Mouse (Mus musculus) lung, postnatal 25 days (tissue): ENCODE data around the gene Tfg.
A peak's percentile ranks its signal among the peaks of the same experiment; 100 is the strongest.

Experiments used
- DNase-seq: peaks from one replicate; pipeline ENCODE4 v3.0.0; 2022; ENCODE audit warnings: low spot score

Gene Tfg

GRCm38 (mm10) chr16:56717224-56718200 is at the start of gene Tfg:
Tfg (minus strand) TSS chr16:56717450.
- peak; percentile 98 for DNase-seq

GRCm38 (mm10) chr16:56729060-56729459 is 11.8 kb upstream of the Tfg start:
- no peak for DNase-seq

DNA sequence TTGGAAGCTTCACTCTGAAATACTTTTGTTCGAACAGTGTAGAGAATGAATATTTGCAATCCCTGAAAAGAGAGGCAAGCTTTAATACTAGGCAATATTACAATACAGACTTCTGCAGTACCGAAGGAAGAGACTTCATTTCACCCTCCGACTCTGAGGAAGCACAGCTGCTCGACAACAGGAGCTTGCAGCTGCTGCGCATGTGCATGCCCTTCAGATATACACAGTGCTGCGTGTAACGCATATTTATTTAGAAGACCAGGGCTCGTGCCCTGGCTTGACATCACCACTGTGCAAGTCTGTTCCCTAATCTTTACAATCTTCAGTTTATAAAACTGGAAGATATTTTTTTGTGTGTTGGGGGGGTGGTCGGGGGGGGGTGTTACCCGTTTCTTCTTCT is 7.7 kb upstream of the Tfg start:
- DNase-seq = no peak

DNA sequence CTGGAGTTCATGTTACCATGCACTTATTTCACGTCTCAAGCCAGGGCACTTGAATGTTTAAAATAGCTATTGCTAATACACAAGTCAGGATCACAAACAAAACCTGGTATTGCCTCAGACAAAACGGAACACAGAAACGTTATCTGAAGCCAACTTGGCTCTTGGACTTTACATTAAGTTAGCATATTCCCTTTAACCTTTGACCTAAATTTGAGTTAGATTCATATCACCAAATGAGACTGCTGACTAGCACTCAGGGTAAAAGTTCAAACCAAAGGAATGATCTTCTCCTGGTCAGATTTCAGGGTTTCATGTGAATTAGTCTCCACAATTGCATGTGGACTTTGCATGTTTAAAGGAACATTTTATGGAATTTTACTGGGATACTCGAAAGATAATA is 5.1 kb upstream of the Tfg start:
- no peak for DNase-seq

GRCm38 (mm10) chr16:56719031-56719430 is 1.8 kb upstream of the Tfg start:
- DNase-seq = no peak

GRCm38 (mm10) chr16:56716557-56717179 is 582 bp downstream of the Tfg start:
- DNase-seq = peak; percentile 4

- DNase-seq = no peak
Measured at GRCm38 (mm10) chr16:56715608-56716007, 1.6 kb downstream of the Tfg start.

DNA sequence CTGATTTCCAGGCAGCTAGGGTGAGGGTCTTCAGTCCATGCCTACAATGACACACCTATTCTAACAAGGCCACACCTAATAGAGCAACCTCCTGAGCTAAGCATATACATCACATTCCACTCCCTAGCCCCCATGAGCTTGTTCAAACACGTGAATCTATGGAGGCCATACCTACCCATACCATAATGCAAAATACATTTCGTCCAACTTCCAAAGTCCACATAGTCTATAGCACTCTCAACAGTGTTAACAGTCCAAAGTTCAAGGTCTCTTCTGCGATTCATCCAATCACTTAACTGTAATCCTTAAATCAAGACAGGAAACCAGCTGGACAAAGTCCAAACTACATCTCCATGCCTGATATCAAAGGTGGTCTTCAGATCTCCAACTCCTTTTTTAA is 7.2 kb downstream of the Tfg start:
- no peak for DNase-seq

GRCm38 (mm10) chr16:56705731-56706130 is 11.5 kb downstream of the Tfg start:
- DNase-seq = no peak

GRCm38 (mm10) chr16:56700898-56701297 is 16.4 kb downstream of the Tfg start:
- DNase-seq = no peak

DNA sequence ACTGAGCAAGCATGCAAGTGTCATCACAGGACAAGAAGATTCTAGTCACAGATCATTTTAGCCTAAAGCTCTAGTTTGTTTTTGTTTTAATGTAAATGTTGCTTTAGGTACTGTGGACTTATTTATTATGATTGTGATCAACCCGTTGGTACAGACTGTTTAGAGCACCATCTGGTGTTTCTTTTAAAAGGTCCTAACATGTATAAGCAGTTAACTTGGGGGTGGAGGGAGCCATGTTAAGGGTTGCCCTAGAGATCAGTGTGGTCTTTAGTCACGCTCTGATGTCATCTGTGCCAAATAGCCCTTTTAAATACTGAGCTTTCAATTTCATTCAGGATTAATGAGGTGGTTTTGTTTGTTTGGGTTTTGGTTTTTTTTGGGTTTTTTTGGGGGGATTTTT is 20.8 kb downstream of the Tfg start:
- no peak for DNase-seq

DNA sequence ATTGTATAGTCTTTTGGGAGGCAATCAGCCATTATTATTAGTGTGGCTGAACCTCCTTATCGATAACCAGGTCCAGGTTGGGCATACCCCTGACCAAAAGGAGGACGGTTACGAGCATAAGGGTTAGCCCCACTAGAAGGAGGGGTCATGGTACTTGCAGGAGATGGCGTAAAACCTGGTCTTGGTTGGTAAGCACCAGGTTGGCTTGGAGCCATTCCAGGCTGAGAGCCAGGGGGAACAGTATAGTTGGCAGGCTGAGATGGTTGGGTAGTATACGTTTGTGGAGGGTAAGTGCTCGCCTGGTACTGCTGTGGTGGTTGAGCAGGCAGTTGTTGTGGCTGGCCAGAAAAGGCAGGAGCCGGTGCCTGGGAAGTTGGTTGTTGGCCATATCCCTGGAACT is 26.5 kb downstream of the Tfg start:
- DNase-seq = no peak

- no peak for DNase-seq
Measured at GRCm38 (mm10) chr16:56686747-56687146, 30.5 kb downstream of the Tfg start.

DNA sequence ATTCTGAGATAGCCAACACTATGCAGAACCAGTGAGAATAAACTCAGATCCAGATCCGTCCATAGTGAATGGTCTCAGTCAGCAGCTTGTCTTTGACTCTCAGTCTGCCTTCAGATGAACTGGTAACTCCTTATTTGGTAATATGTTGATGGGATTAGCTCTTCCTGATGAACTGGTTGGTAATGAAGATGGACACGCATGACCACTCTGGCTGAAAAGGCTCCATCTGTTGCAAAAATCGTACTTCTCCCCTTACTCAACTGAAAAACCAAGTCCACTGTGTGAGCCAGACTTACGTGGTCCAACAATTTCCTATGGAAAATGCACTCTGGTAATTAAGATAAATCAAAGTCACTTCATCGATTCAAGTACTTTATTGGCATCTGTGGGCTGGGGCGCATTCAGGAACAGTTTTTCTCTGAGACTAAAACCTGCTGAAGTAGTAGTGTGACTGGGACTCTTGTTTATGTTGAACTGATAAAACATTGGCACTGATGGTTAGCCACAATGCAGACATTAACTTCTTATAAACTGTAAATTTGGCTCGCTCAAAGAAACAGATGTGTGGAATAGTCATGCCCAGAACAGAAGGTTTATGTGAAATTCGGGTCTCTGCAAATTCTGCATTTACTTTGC is 36.1 kb downstream of the Tfg start:
- DNase-seq = no peak

DNA sequence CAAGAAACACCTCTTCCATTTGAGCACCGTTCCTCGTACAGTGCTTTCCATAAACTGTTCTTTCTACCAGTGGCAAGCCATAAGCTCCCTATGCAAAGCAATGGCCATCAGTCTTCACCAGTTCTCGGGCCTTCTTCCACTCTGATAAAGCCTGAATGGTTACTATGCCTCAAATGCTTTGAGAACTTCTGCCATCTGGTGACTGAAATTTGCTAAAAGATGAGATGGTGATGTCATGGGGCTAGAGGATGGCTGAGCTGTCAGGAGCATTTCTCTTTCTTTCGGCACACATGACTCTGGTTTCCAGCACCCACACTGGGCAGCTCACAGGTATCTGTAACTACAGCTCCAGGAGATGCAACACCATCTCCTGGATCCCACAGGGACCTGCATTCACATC is 40.1 kb downstream of the Tfg start:
- peak; percentile 10 for DNase-seq

DNA sequence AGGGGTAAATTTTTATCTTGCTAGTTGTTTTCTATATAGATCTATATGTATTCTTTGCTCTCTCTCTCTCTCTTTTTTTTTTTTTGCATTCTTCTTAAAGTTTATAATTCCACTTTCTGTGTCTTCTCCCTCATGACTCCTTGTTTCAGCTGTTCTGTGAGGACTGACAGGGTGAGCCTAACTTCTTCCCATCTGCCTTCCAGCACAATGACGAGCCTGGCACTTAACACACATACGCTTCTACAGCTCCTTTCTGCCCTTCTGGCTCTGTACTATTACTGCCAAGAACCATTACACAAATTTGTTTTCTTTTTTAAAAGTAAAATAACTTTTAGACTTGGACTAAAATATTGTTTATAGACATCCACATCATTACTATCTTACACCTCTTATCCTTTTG is 43.8 kb downstream of the Tfg start:
- DNase-seq = no peak

GRCm38 (mm10) chr16:56670941-56671340 is 46.3 kb downstream of the Tfg start:
- peak; percentile 38 for DNase-seq

GRCm38 (mm10) chr16:56669520-56669919 is 47.7 kb downstream of the Tfg start:
- no peak for DNase-seq

- DNase-seq = no peak
Measured at GRCm38 (mm10) chr16:56658866-56659265, 58.4 kb downstream of the Tfg start.

- no peak for DNase-seq
Measured at GRCm38 (mm10) chr16:56655193-56655910, 61.9 kb downstream of the Tfg start.

GRCm38 (mm10) chr16:56646382-56647172 is 70.7 kb downstream of the Tfg start:
- no peak for DNase-seq
